Mouse (Mus musculus): ENCODE results near the gene Gm49711. TPM values are rescaled to one million over a fixed set of nuclear protein-coding genes. Genes with fewer than 3 reads are reported as not detected.

Gm49711 gene
- polyA plus RNA-seq, 1 experiment, result not detected

- Histone ChIP-seq H3K36me3 (ENCODE audit: control insufficient read depth, insufficient read depth, low read length, poor library complexity, severe bottlenecking) (peaks cover 5% of the 10 kb centered on the region; the same call in 1 of the 2 replicates), H3K4me1 (ENCODE audit: control insufficient read depth, insufficient read depth, low read length) (no peaks in the 10 kb centered on the region), H3K9me3 (replicated peaks; ENCODE audit: control insufficient read depth, insufficient read depth, low read length, poor library complexity, severe bottlenecking) (no peaks in the 10 kb centered on the region), H3K27me3 (ENCODE audit: control insufficient read depth, insufficient read depth, low read length, poor library complexity, severe bottlenecking) (no peaks in the 10 kb centered on the region), H3K4me3 (ENCODE audit: low read depth, low read length) (peak overlapping the region; percentile 82), H3K27ac (ENCODE audit: insufficient read depth, low read length) (no peak overlapping the region), H3K9ac (ENCODE audit: low read depth, poor library complexity, severe bottlenecking) (peak overlapping the region; percentile 94)
- no peak for TF ChIP-seq EP300 (IDR thresholded peaks at IDR 0.05; ENCODE audit: insufficient read depth, low read depth, low read length)
- TF ChIP-seq CTCF (IDR thresholded peaks at IDR 0.05; ENCODE audit: low read depth, low read length), result no peak
- TF ChIP-seq POLR2A (IDR thresholded peaks at IDR 0.05; ENCODE audit: insufficient read depth, low read length), result no peak
Observed at GRCm38 (mm10) chr16:92058644-92059620, 816 bp downstream of the Gm49711 start.

GRCm38 (mm10) chr16:92060213-92060612 is 2.1 kb downstream of the Gm49711 start:
- peaks cover 5% of the 10 kb centered on the region; the same call in 1 of the 2 replicates for H3K36me3 ChIP-seq (ENCODE audit: control insufficient read depth, insufficient read depth, low read length, poor library complexity, severe bottlenecking)
- H3K4me3 ChIP-seq (ENCODE audit: low read depth, low read length), result no peak overlapping the region
- H3K9ac ChIP-seq (ENCODE audit: low read depth, poor library complexity, severe bottlenecking), result no peak overlapping the region

GRCm38 (mm10) chr16:92061586-92061985 is 3.5 kb downstream of the Gm49711 start:
- Histone ChIP-seq H3K4me1 (ENCODE audit: control insufficient read depth, insufficient read depth, low read length) (no peaks in the 10 kb centered on the region), H3K9ac (ENCODE audit: low read depth, poor library complexity, severe bottlenecking) (no peak overlapping the region), H3K4me3 (ENCODE audit: low read depth, low read length) (no peak overlapping the region), H3K27ac (ENCODE audit: insufficient read depth, low read length) (no peak overlapping the region), H3K9me3 (replicated peaks; ENCODE audit: control insufficient read depth, insufficient read depth, low read length, poor library complexity, severe bottlenecking) (no peaks in the 10 kb centered on the region), H3K27me3 (ENCODE audit: control insufficient read depth, insufficient read depth, low read length, poor library complexity, severe bottlenecking) (no peaks in the 10 kb centered on the region), H3K36me3 (ENCODE audit: control insufficient read depth, insufficient read depth, low read length, poor library complexity, severe bottlenecking) (peaks cover 8% of the 10 kb centered on the region)
- TF ChIP-seq EP300 (IDR thresholded peaks at IDR 0.05; ENCODE audit: insufficient read depth, low read depth, low read length) (no peak), POLR2A (IDR thresholded peaks at IDR 0.05; ENCODE audit: insufficient read depth, low read length) (no peak), CTCF (IDR thresholded peaks at IDR 0.05; ENCODE audit: low read depth, low read length) (no peak)

More at GRCm38 (mm10) chr16:92060213-92060612, 2.1 kb downstream of the Gm49711 start:
- no peaks in the 10 kb centered on the region for H3K9me3 ChIP-seq (replicated peaks; ENCODE audit: control insufficient read depth, insufficient read depth, low read length, poor library complexity, severe bottlenecking)
- H3K27ac ChIP-seq (ENCODE audit: insufficient read depth, low read length), result no peak overlapping the region
- H3K27me3 ChIP-seq (ENCODE audit: control insufficient read depth, insufficient read depth, low read length, poor library complexity, severe bottlenecking), result no peaks in the 10 kb centered on the region
- TF ChIP-seq CTCF (IDR thresholded peaks at IDR 0.05; ENCODE audit: low read depth, low read length) (no peak), EP300 (IDR thresholded peaks at IDR 0.05; ENCODE audit: insufficient read depth, low read depth, low read length) (no peak), POLR2A (IDR thresholded peaks at IDR 0.05; ENCODE audit: insufficient read depth, low read length) (no peak)
- H3K4me1 ChIP-seq (ENCODE audit: control insufficient read depth, insufficient read depth, low read length), result no peaks in the 10 kb centered on the region

- Histone ChIP-seq H3K9me3 (replicated peaks; ENCODE audit: control insufficient read depth, insufficient read depth, low read length, poor library complexity, severe bottlenecking) (no peaks in the 10 kb centered on the region), H3K27ac (ENCODE audit: insufficient read depth, low read length) (no peak overlapping the region), H3K27me3 (ENCODE audit: control insufficient read depth, insufficient read depth, low read length, poor library complexity, severe bottlenecking) (no peaks in the 10 kb centered on the region), H3K9ac (ENCODE audit: low read depth, poor library complexity, severe bottlenecking) (no peak overlapping the region), H3K4me3 (ENCODE audit: low read depth, low read length) (no peak overlapping the region), H3K4me1 (ENCODE audit: control insufficient read depth, insufficient read depth, low read length) (no peaks in the 10 kb centered on the region), H3K36me3 (ENCODE audit: control insufficient read depth, insufficient read depth, low read length, poor library complexity, severe bottlenecking) (peaks cover 12% of the 10 kb centered on the region)
- TF ChIP-seq CTCF (IDR thresholded peaks at IDR 0.05; ENCODE audit: low read depth, low read length), result no peak
- no peak for TF ChIP-seq POLR2A (IDR thresholded peaks at IDR 0.05; ENCODE audit: insufficient read depth, low read length)
- no peak for TF ChIP-seq EP300 (IDR thresholded peaks at IDR 0.05; ENCODE audit: insufficient read depth, low read depth, low read length)
Observed at GRCm38 (mm10) chr16:92062832-92063231, 4.7 kb downstream of the Gm49711 start.

- H3K27me3 ChIP-seq (ENCODE audit: control insufficient read depth, insufficient read depth, low read length, poor library complexity, severe bottlenecking), result no peaks in the 10 kb centered on the region
- peaks cover 3% of the 10 kb centered on the region for H3K4me1 ChIP-seq (ENCODE audit: control insufficient read depth, insufficient read depth, low read length)
- peaks cover 12% of the 10 kb centered on the region for H3K36me3 ChIP-seq (ENCODE audit: control insufficient read depth, insufficient read depth, low read length, poor library complexity, severe bottlenecking)
- no peak overlapping the region for H3K9ac ChIP-seq (ENCODE audit: low read depth, poor library complexity, severe bottlenecking)
- TF ChIP-seq POLR2A (IDR thresholded peaks at IDR 0.05; ENCODE audit: insufficient read depth, low read length) (no peak), EP300 (IDR thresholded peaks at IDR 0.05; ENCODE audit: insufficient read depth, low read depth, low read length) (no peak), CTCF (IDR thresholded peaks at IDR 0.05; ENCODE audit: low read depth, low read length) (no peak)
- H3K4me3 ChIP-seq (ENCODE audit: low read depth, low read length), result no peak overlapping the region
- H3K27ac ChIP-seq (ENCODE audit: insufficient read depth, low read length), result no peak overlapping the region
- no peaks in the 10 kb centered on the region for H3K9me3 ChIP-seq (replicated peaks; ENCODE audit: control insufficient read depth, insufficient read depth, low read length, poor library complexity, severe bottlenecking)
Observed at GRCm38 (mm10) chr16:92064801-92065200, 6.7 kb downstream of the Gm49711 start.

- Histone ChIP-seq H3K36me3 (ENCODE audit: control insufficient read depth, insufficient read depth, low read length, poor library complexity, severe bottlenecking) (peaks cover 8% of the 10 kb centered on the region; the same call in 1 of the 2 replicates), H3K9me3 (replicated peaks; ENCODE audit: control insufficient read depth, insufficient read depth, low read length, poor library complexity, severe bottlenecking) (no peaks in the 10 kb centered on the region)
Observed at GRCm38 (mm10) chr16:92070338-92070737, 12.2 kb downstream of the Gm49711 start.

More at GRCm38 (mm10) chr16:92070338-92070737, 12.2 kb downstream of the Gm49711 start:
- H3K4me1 ChIP-seq (ENCODE audit: control insufficient read depth, insufficient read depth, low read length), result peaks cover 3% of the 10 kb centered on the region
- no peak overlapping the region for H3K9ac ChIP-seq (ENCODE audit: low read depth, poor library complexity, severe bottlenecking)
- H3K27me3 ChIP-seq (ENCODE audit: control insufficient read depth, insufficient read depth, low read length, poor library complexity, severe bottlenecking), result no peaks in the 10 kb centered on the region
- TF ChIP-seq EP300 (IDR thresholded peaks at IDR 0.05; ENCODE audit: insufficient read depth, low read depth, low read length) (no peak), CTCF (IDR thresholded peaks at IDR 0.05; ENCODE audit: low read depth, low read length) (no peak)
- H3K4me3 ChIP-seq (ENCODE audit: low read depth, low read length), result no peak overlapping the region
- no peak overlapping the region for H3K27ac ChIP-seq (ENCODE audit: insufficient read depth, low read length)
